Mouse (Mus musculus) adrenal gland, adult 8-10 months (tissue): ENCODE results near the gene Irak2. TPM values are rescaled to one million over a fixed set of nuclear protein-coding genes. Genes with fewer than 3 reads are reported as not detected.
A peak's percentile ranks its signal among the peaks of the same experiment; 100 is the strongest.
"Not testable (repeated sequence)": the region's sequence is repeated elsewhere in the genome, so short reads cannot be mapped to it uniquely, and the experiment has no call there.

Source experiments
- DNase-seq: peaks from one replicate; pipeline ENCODE4 v3.0.0; 2022
- total RNA-seq, 4 experiments: library from RNA; stranded (reverse); gene quantifications; 2 replicates each; pipeline ENCODE4 v1.2.4; 2022

Gene Irak2
- total RNA-seq, 4 experiments from 2014 or later, result 11.8 to 38.3 (median 22.4) TPM

DNA sequence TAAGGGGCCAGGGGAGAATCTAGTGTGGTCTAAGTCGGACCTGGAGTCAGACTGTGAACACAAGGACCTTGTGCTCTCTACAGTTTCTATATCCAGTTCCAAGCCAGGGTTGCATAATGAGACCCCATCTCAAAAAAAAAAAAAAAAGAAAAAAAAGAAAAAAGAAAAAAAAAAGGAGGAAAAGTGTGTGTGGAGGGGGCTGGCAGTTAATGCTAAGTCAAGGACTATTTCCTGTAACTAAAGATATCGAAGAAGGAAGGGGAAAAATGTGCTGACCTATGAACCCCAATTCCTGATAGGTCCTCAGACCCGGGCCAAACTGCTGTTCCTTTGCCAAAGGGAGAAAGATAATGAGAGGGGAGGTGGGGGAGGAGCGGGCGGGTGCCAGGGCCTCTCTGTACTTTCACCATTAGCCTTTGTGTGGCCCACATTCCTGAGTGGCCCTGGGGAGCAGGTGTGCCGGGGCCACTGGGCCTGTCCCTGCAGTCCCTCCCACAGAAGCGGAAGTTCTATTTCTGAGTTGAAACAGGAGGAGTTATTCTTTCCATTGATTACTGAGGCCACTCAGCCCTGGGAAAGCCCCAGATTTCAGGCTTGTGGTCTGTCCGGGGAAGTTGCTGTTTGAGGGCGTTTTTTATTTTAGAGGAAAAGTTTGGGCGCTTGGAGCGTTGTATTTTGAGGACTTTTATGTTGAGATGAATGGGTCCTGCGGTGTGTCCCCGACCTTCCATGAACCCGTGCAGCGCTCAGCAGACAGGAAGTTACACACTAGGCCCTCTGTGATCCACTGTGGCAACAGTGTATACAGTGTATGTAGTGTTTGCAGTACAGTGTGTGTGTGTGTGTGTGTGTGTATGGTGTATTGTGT lies 30.3 kb downstream of the Irak2 start:
- DNase-seq, result no peak

DNA sequence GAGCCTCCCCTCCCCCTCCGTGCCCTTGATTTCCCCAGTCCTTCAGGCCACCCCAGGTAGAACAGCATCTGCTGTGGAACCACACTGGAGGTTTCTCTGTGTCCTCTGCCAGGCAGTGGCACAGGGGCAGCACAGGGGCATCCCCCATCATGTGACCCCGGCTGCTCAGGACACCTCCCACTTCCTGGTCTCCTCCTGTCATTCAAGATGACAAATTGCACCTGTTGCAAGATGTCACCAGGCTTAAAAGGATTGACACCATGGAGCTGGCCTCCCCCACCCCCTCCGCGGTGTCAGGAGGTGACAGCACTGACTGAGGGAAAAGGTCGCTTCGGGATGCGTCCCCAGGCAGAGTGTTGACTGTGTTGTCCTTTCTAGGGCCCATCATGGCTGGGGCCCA lies 31.6 kb downstream of the Irak2 start:
- no peak for DNase-seq

- DNase-seq, result not testable (repeated sequence)
Measured at GRCm38 (mm10) chr6:113672029-113672428, 33.8 kb downstream of the Irak2 start.

DNA sequence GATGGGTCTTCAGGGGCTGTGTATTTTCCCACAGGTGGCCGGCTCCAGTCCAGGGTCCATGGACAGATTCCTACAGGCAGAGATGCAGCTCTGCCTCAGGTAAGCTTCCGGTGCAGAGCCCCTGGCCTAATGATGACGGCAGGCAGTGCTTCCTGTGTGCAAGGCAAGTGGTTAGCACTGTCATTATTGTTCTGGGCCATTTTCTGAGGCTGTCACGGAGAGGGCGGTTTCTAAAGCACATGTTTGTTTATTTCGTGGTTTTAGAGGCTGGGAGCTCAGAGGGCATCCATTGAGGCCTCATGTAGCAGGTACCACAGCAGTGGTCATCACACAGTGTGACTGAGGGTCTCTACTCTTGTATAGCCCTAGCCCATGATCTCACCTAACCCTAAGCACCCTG lies 34.7 kb downstream of the Irak2 start:
- DNase-seq, result no peak

GRCm38 (mm10) chr6:113675234-113675633 lies 37.0 kb downstream of the Irak2 start:
- DNase-seq, result no peak

- DNase-seq, result no peak
Measured at GRCm38 (mm10) chr6:113675991-113676390, 37.7 kb downstream of the Irak2 start.

DNA sequence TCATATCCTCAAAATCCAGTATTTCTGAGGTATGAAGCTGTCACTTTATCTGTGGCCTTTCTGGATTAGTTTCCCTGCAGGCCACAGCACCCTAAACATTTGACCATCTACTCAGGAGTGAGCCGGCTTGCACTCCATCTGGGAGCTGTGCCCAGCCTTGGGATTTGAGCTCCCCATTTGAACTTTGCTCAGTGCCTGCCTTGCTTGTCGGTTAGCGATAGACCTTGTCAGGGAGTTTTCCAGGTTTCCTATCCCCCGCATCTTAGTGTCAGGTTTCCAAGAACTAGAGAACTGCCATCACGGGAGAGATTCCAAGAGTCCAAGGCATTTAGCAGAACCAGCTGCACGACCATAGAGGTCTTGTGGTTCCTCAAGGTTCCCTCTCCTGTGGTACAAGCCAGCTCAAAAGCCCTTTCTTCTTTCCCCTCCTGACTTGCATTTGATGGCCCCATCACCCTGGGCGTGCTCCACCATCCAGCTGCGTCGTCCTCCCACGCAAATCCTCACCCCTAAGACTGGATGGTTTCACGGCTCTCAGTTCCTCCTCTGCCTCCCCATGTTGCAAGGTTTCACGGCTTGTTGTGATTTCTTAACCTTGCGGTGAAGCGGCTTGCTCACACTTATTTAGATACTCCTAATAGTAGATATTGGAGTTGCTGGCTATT lies 38.9 kb downstream of the Irak2 start:
- no peak for DNase-seq

- DNase-seq, result no peak
Measured at GRCm38 (mm10) chr6:113678246-113679012, 40.2 kb downstream of the Irak2 start.

- no peak for DNase-seq
Measured at GRCm38 (mm10) chr6:113679993-113680566, 41.8 kb downstream of the Irak2 start.

- DNase-seq, result peak; percentile 80
Measured at GRCm38 (mm10) chr6:113681271-113681670, 43.0 kb downstream of the Irak2 start.

- no peak for DNase-seq
Measured at GRCm38 (mm10) chr6:113683081-113683825, 45.0 kb downstream of the Irak2 start.

GRCm38 (mm10) chr6:113686551-113687125 lies 48.4 kb downstream of the Irak2 start:
- DNase-seq, result no peak

DNA sequence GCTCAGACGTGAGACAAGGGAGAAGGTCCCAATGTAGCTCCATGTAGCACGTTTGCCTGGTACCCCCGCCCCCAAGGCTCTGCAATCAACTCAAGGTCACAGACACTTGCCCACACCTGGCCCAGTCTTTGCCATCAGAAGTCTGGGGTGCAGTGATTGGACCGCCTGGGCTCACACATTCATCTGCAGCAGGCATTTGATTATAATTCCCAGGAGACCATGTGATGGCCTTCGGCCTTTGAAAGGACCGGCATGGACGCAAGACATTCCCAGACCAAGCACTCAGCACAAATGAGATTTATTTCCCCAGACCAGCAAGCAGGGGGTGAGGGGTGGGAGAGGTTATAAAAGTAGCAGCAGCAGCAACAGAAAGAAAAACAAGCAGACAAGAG lies 51.7 kb downstream of the Irak2 start:
- DNase-seq, result peak; percentile 47

- DNase-seq, result peak; percentile 56
Measured at GRCm38 (mm10) chr6:113690400-113691083, 52.3 kb downstream of the Irak2 start.

DNA sequence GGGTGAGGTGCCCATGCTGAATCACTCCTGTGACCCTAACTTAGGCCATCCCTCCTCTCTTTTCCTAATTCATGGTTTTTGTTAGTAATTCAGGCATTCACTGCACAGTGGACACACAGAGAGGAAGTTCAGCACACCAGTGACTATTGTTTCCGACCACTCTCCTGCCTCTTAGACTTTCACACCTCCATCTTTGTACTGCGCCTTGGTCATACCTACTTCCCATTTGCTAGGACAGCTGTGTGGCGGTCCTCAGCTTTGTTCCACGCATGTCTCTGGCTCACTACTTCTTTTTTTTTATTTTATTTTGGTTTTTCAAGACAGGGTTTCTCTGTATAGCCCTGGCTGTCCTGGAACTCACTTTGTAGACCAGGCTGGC lies 52.8 kb downstream of the Irak2 start:
- DNase-seq, result no peak

- no peak for DNase-seq
Measured at GRCm38 (mm10) chr6:113692661-113693133, 54.4 kb downstream of the Irak2 start.

GRCm38 (mm10) chr6:113693377-113693776 lies 55.1 kb downstream of the Irak2 start:
- no peak for DNase-seq

DNA sequence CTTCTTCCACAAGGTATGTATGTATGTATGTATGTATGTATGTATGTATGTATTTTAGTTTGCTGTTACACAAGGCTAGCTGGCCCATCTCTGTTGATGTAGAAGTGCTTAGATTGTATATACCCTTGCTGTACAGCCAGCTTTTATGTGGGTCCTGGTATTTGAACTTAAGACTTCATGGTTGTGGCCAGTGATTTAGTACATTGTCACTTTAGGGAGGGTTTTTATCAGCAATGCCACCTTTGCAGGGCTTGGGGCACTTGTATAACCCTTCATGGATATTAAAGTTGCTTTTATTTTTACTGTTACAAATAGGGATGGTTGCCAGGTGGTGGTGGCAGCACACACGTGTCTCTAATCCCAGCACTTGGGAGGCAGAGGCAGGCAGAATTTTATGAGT lies 56.9 kb downstream of the Irak2 start:
- DNase-seq, result no peak

DNA sequence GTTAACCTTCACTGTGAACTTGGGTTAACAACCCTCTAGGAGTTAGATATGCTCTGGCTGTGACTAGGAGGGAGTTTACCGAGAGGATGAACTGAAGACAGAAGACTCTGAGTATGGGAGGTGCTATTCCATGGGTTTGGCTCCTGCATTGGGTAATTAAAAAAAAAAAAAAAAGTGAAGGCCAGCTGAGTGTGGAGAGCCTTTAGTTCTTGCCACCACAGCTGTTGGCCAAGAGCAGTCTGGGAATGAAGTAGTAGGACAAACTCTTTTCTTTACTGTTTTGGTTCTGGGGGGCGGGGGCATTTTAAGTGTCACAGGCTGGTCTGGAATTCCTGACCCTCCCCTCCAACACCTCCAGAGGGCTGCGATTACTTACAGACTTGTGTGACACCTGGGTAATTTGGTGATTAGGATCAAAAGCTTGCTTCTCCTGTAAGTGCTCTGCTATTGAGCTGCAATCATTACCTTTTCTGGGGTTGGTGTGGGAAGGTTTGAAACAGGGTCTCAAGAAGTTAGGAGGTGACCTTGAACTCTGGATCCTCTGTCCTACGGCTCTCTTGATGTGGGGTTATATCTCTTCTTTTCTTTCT lies 57.6 kb downstream of the Irak2 start:
- DNase-seq, result no peak

DNA sequence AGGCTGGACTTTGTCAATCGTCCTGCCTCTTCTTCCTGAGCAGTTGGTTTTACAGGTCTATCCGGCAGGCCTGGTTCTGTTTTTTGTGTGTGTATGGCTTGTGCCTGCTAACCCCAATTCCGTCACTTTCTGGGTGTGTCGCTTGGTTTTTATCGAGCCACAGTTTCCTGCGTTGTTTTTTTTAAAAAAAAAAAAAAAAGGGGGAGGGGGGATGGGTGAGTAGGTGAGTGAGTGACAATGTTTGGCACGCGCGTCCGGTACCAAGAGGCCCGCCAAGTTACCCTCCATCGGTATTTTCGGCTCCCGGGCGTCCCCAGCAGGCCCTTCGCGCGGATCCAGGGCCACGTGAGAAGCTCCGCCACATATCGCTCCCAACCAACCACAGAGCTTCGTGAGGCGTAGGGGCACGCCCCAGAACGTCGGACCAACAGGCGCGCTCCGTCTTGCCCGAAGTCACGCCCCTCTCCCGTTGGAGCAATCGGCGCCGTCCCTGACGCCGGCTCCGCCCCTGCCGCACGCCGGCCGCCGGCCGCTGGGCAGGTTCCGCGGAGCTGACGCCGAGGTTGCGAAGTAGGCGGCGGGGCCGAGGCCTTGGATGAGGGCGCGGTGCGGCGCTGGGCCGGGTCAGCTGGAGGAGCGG lies 58.4 kb downstream of the Irak2 start, which contains the start of gene Tatdn2:
Gene Tatdn2, plus strand, starts transcription at position 469 of the 640 bp plus-strand sequence.
- peak; percentile 98 for DNase-seq
